Mouse (Mus musculus): ENCODE results near the gene Por. TPM values are rescaled to one million over a fixed set of nuclear protein-coding genes. Genes with fewer than 3 reads are reported as not detected.

Por gene
- total and polyA plus RNA-seq, 3 experiments: 40.3 to 64.4 TPM; not detected in 1

- Histone ChIP-seq H3K36me3 (ENCODE audit: control insufficient read depth in 1 of 2, insufficient read depth in 2 of 2, low read length in 2 of 2) (no peaks in the 10 kb centered on the region), H3K4me3 (ENCODE audit: control insufficient read depth in 1 of 2, insufficient read depth in 1 of 2, low read depth in 2 of 2, low read length in 2 of 2) (no peak overlapping the region), H3K9ac (ENCODE audit: control insufficient read depth, low read depth, low read length, poor library complexity, severe bottlenecking) (no peak overlapping the region), H3K79me2 (ENCODE audit: control insufficient read depth, insufficient read depth, low read length, poor library complexity) (no peaks in the 10 kb centered on the region), H3K27me3 (ENCODE audit: control insufficient read depth in 1 of 2, insufficient read depth in 2 of 2, low read length in 2 of 2) (peaks cover 0 to 6% of the 10 kb centered on the region in 2 experiments; a peak in 1 of 4 replicates), H3K4me1 (ENCODE audit: control insufficient read depth in 1 of 2, insufficient read depth in 2 of 2, low read length in 2 of 2) (no peaks in the 10 kb centered on the region), H3K27ac (ENCODE audit: control insufficient read depth, low read depth, low read length) (no peak overlapping the region), H3K9me3 (replicated peaks; ENCODE audit: insufficient read depth, low read length) (no peaks in the 10 kb centered on the region)
- no peak for DNase-seq (ENCODE audit: low read depth, low spot score)
- TF ChIP-seq TBP (IDR thresholded peaks at IDR 0.05; ENCODE audit: low read depth, low read length): 0 out of 2 replicates have a peak, but pooled peaks have one; percentile 26
- TF ChIP-seq USF1 (IDR thresholded peaks at IDR 0.05; ENCODE audit: low read depth, low read length): no peak
- TF ChIP-seq ZNF384 (IDR thresholded peaks at IDR 0.05; ENCODE audit: low read depth, low read length): peak; percentile 30; the same call in 1 of the 2 replicates
These were observed 2.9 kb upstream of the Por start for GRCm38 (mm10) chr5:135666890-135667289.

- H3K27me3 ChIP-seq (ENCODE audit: control insufficient read depth in 1 of 2, insufficient read depth in 2 of 2, low read length in 2 of 2): peaks cover 0 to 6% of the 10 kb centered on the region in 2 experiments; a peak in 1 of 4 replicates
- TF ChIP-seq RCOR1 (IDR thresholded peaks at IDR 0.05; ENCODE audit: low read depth, low read length) (0 out of 2 replicates have a peak, but pooled peaks have one; percentile 37), CHD1 (IDR thresholded peaks at IDR 0.05; ENCODE audit: low read depth, low read length) (no peak)
- no peak overlapping the region for H3K4me3 ChIP-seq (ENCODE audit: control insufficient read depth in 1 of 2, insufficient read depth in 1 of 2, low read depth in 2 of 2, low read length in 2 of 2)
- no peaks in the 10 kb centered on the region for H3K79me2 ChIP-seq (ENCODE audit: control insufficient read depth, insufficient read depth, low read length, poor library complexity)
- no peak overlapping the region for H3K27ac ChIP-seq (ENCODE audit: control insufficient read depth, low read depth, low read length)
- no peak for DNase-seq (ENCODE audit: low read depth, low spot score)
- H3K9ac ChIP-seq (ENCODE audit: control insufficient read depth, low read depth, low read length, poor library complexity, severe bottlenecking): no peak overlapping the region
- no peaks in the 10 kb centered on the region for H3K9me3 ChIP-seq (replicated peaks; ENCODE audit: insufficient read depth, low read length)
- no peaks in the 10 kb centered on the region for H3K36me3 ChIP-seq (ENCODE audit: control insufficient read depth in 1 of 2, insufficient read depth in 2 of 2, low read length in 2 of 2)
- H3K4me1 ChIP-seq (ENCODE audit: control insufficient read depth in 1 of 2, insufficient read depth in 2 of 2, low read length in 2 of 2): no peaks in the 10 kb centered on the region
These were observed 1.8 kb upstream of the Por start for GRCm38 (mm10) chr5:135668071-135668470.

- TF ChIP-seq MYC (IDR thresholded peaks at IDR 0.05; ENCODE audit: low read depth, low read length): no peak
- no peak for TF ChIP-seq MAX (IDR thresholded peaks at IDR 0.05; ENCODE audit: low read length)
- no peak for TF ChIP-seq MEF2A (IDR thresholded peaks at IDR 0.05; ENCODE audit: extremely low read depth, insufficient replicate concordance, low read depth, low read length, poor library complexity, severe bottlenecking)
- TF ChIP-seq GATA1 (IDR thresholded peaks at IDR 0.05; ENCODE audit: low read depth, low read length): no peak
- TF ChIP-seq POLR2AphosphoS5 (IDR thresholded peaks at IDR 0.05; ENCODE audit: borderline replicate concordance, low read depth, low read length): no peak
- TF ChIP-seq USF2 (IDR thresholded peaks at IDR 0.05; ENCODE audit: borderline replicate concordance in 1 of 2, insufficient read depth in 1 of 2, low read depth in 1 of 2, low read length in 2 of 2): no peak
- TF ChIP-seq CHD2 (IDR thresholded peaks at IDR 0.05; ENCODE audit: low read length): no peak
- no peak for TF ChIP-seq POLR2A (IDR thresholded peaks at IDR 0.05; ENCODE audit: control insufficient read depth in 1 of 2, insufficient read depth in 1 of 2, low read depth in 1 of 2, low read length in 2 of 2, poor library complexity in 1 of 2)
- Histone ChIP-seq H3K9me3 (replicated peaks; ENCODE audit: insufficient read depth, low read length) (no peaks in the 10 kb centered on the region), H3K4me1 (ENCODE audit: control insufficient read depth in 1 of 2, insufficient read depth in 2 of 2, low read length in 2 of 2) (no peaks in the 10 kb centered on the region), H3K36me3 (ENCODE audit: control insufficient read depth in 1 of 2, insufficient read depth in 2 of 2, low read length in 2 of 2) (no peaks in the 10 kb centered on the region), H3K9ac (ENCODE audit: control insufficient read depth, low read depth, low read length, poor library complexity, severe bottlenecking) (no peak overlapping the region), H3K4me3 (ENCODE audit: control insufficient read depth in 1 of 2, insufficient read depth in 1 of 2, low read depth in 2 of 2, low read length in 2 of 2) (no peak overlapping the region), H3K27me3 (ENCODE audit: control insufficient read depth in 1 of 2, insufficient read depth in 2 of 2, low read length in 2 of 2) (peaks cover 0 to 3% of the 10 kb centered on the region in 2 experiments; a peak in 1 of 4 replicates), H3K79me2 (ENCODE audit: control insufficient read depth, insufficient read depth, low read length, poor library complexity) (no peaks in the 10 kb centered on the region), H3K27ac (ENCODE audit: control insufficient read depth, low read depth, low read length) (no peak overlapping the region)
- no peak for DNase-seq (ENCODE audit: low read depth, low spot score)
These were observed 1.0 kb downstream of the Por start for GRCm38 (mm10) chr5:135670881-135671280.
